Mouse (Mus musculus): Measurements from ENCODE around the gene Gm498. TPM values are rescaled to one million over a fixed set of nuclear protein-coding genes. Genes with fewer than 3 reads are reported as not detected.

Gene Gm498
- polyA plus RNA-seq, 1 experiment from 2014 or later, result not detected

DNA sequence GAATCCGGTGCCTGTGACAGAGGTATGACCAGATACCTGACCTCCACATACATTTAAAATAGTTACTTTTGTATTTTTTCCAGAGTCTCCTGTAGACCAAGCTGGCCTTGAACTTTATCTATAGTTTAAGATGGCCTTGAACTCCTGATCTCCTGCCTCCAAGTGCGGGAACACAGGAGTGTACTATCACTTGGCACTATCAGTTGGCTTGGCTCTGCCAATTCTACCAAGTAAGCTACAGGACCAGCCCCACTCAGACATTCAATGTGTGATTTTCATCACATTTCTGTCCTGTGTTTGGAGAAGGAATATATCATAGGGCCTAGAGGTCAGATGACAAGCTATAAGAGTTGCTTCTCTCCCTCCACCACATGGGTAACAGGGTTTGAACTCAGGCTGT is 32.3 kb upstream of the Gm498 start:
- WGBS, result 85% methylated on average over 2 of the region's 2 CpGs
- no peaks in the 10 kb centered on the region for H3K27me3 ChIP-seq (replicated peaks)
- no peak for ATAC-seq (ENCODE audit: insufficient read depth, low FRiP score, low read depth)
- H3K36me3 ChIP-seq, result peaks cover 12% of the 10 kb centered on the region; the same call in 1 of the 2 replicates
- H3K27ac ChIP-seq, result no peak overlapping the region
- no peak overlapping the region for H3K4me3 ChIP-seq (replicated peaks)
- peaks cover 19% of the 10 kb centered on the region for H3K4me1 ChIP-seq
- no peak overlapping the region for H3K4me2 ChIP-seq
- H3K9me3 ChIP-seq, result no peaks in the 10 kb centered on the region
- H3K9ac ChIP-seq, result no peak overlapping the region

DNA sequence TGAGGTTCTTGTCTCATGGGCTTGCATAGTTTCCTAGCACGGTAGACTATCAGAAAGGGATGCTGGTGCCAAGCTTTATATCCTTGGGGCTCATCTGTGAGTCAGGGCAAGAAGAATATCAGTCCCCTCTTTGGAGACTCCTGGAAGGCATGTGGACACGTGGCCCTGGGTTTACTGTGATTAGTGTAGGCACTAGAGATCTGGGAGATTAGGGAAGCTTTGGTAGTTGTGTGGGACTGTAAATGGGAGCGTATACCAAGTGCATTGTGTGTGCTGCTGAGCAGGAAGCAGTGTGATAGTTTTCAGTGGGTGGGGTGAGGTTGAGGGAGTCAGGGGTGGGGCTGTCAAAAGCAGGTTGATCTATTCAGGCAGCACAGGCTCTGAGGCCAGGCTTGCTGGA is 31.7 kb upstream of the Gm498 start:
- Histone ChIP-seq H3K9ac (no peak overlapping the region), H3K27ac (peak overlapping the region; percentile 52; the same call in 1 of the 2 replicates), H3K27me3 (replicated peaks) (no peaks in the 10 kb centered on the region), H3K36me3 (peaks cover 12% of the 10 kb centered on the region), H3K9me3 (no peaks in the 10 kb centered on the region), H3K4me1 (peaks cover 19% of the 10 kb centered on the region), H3K4me3 (replicated peaks) (no peak overlapping the region), H3K4me2 (no peak overlapping the region)
- WGBS, result 40% methylated on average over 3 of the region's 3 CpGs
- ATAC-seq (ENCODE audit: insufficient read depth, low FRiP score, low read depth), result peak; percentile 19; the same call in 1 of the 2 replicates

DNA sequence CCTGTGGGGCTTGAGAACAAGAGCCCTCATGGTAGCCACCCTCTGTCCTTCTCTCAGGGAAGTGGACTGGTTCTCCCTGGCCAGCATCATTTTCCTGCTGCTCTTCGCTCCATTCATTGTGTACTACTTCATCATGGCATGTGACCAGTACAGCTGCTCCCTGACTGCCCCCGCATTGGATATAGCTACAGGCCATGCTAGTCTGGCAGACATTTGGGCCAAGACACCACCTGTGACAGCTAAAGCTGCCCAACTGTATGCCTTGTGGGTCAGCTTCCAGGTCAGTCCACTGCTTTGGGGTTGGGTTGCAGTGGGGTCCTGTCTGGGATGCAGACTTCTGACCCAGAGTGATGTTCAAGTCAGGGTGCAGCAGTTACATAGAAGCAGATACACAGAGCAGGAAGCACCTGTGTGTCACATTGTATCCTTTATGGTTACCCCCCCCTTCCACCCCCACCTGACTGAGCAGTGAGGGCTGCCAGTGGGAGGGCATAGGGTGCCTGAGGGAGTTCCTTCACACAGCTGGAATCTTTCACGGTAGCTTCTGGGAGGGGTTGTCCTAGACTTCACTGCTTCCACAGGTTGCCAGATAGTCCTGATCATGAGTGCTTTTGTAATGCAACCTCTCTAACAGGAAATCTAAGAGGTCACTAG is 28.8 kb upstream of the Gm498 start:
- no peak overlapping the region for H3K4me2 ChIP-seq
- H3K4me3 ChIP-seq (replicated peaks), result no peak overlapping the region
- peaks cover 40% of the 10 kb centered on the region for H3K36me3 ChIP-seq
- H3K9ac ChIP-seq, result no peak overlapping the region
- ATAC-seq (ENCODE audit: insufficient read depth, low FRiP score, low read depth), result no peak
- 89% methylated on average over 3 of the region's 3 CpGs for WGBS
- no peaks in the 10 kb centered on the region for H3K9me3 ChIP-seq
- peaks cover 3% of the 10 kb centered on the region; the same call in 1 of the 2 replicates for H3K4me1 ChIP-seq
- no peaks in the 10 kb centered on the region for H3K27me3 ChIP-seq (replicated peaks)
- no peak overlapping the region for H3K27ac ChIP-seq

DNA sequence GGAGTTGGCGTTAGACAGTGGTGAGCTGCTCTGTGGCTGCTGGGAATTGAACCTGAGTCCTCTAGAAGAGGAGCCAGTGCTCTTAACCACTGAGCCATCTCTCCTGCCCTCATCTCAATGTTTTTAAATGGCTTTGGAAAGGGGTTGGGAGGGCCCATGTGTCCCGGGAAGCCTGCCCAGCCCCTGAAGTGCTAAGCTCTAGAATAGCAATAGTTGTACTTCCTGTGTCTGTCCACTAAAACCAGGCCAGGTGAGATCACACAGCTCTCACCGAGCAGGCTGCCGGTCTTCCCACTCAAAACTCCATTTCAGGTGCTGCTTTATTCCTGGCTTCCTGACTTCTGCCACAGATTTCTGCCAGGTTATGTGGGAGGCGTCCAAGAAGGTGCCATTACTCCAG is 26.5 kb upstream of the Gm498 start:
- Histone ChIP-seq H3K27ac (no peak overlapping the region), H3K4me1 (no peaks in the 10 kb centered on the region), H3K36me3 (peaks cover 62% of the 10 kb centered on the region), H3K9me3 (no peaks in the 10 kb centered on the region), H3K9ac (no peak overlapping the region), H3K27me3 (replicated peaks) (no peaks in the 10 kb centered on the region), H3K4me3 (replicated peaks) (no peak overlapping the region), H3K4me2 (no peak overlapping the region)
- WGBS, result 94% methylated on average over 5 of the region's 5 CpGs
- no peak for ATAC-seq (ENCODE audit: insufficient read depth, low FRiP score, low read depth)

DNA sequence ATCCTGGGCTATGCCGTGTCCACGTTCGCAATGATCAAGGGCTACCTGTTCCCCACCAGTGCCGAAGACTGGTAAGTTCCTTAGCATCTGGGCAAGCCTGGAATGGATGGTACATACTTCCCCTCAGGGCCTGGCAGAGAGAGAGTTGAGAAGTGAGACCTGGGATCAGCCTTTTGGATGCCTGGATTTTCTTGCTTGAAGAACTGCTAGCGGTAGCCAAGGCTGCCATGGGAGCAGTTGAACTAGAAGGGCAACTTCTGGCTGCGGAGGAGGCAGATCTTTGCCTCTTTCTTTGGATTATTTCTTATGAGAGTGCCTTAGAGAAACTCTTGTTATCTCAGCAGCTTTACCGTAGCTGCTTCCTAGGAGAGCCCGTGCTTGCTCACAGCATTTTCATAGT is 25.3 kb upstream of the Gm498 start:
- Histone ChIP-seq H3K27ac (no peak overlapping the region), H3K4me2 (no peak overlapping the region), H3K27me3 (replicated peaks) (no peaks in the 10 kb centered on the region), H3K4me3 (replicated peaks) (no peak overlapping the region), H3K9me3 (no peaks in the 10 kb centered on the region), H3K4me1 (no peaks in the 10 kb centered on the region), H3K36me3 (peaks cover 70% of the 10 kb centered on the region), H3K9ac (no peak overlapping the region)
- 94% methylated on average over 8 of the region's 8 CpGs for WGBS
- ATAC-seq (ENCODE audit: insufficient read depth, low FRiP score, low read depth), result no peak

DNA sequence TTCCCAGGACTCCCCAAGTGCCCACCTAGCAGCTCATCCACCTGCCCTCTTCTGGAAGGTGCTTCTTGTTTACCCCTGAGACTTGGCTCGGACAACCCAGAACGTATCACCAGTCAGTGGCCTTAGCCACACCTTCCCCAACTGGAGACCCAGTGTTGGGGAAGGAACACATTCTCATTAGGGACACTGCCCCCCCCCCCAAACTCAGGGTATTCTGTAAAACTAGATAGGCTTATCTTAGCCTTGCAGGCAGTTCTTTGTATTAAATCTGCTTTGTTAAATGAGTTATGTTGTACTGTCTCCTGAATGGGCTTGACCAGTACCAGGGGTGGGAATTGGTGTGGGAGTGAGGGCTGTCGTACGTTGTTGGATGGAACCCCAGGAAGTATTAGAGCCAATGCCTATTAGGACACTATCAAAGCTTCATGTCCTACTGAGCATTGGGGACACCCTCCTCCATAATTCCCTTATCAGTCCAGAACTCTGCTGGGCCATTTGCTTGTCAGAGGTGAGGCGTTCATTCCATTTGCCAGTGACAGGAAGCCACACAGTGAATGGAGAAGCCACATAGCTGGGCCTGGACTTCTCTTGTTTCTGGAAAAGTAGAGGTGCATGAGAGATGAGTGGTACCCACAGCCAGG is 18.4 kb upstream of the Gm498 start:
- H3K27me3 ChIP-seq (replicated peaks), result no peaks in the 10 kb centered on the region
- H3K4me3 ChIP-seq (replicated peaks), result no peak overlapping the region
- H3K4me2 ChIP-seq, result no peak overlapping the region
- no peak overlapping the region for H3K9ac ChIP-seq
- H3K27ac ChIP-seq, result no peak overlapping the region
- WGBS, result 81% methylated on average over 5 of the region's 5 CpGs
- H3K9me3 ChIP-seq, result no peaks in the 10 kb centered on the region
- H3K4me1 ChIP-seq, result no peaks in the 10 kb centered on the region
- peaks cover 26% of the 10 kb centered on the region for H3K36me3 ChIP-seq
- no peak for ATAC-seq (ENCODE audit: insufficient read depth, low FRiP score, low read depth)

DNA sequence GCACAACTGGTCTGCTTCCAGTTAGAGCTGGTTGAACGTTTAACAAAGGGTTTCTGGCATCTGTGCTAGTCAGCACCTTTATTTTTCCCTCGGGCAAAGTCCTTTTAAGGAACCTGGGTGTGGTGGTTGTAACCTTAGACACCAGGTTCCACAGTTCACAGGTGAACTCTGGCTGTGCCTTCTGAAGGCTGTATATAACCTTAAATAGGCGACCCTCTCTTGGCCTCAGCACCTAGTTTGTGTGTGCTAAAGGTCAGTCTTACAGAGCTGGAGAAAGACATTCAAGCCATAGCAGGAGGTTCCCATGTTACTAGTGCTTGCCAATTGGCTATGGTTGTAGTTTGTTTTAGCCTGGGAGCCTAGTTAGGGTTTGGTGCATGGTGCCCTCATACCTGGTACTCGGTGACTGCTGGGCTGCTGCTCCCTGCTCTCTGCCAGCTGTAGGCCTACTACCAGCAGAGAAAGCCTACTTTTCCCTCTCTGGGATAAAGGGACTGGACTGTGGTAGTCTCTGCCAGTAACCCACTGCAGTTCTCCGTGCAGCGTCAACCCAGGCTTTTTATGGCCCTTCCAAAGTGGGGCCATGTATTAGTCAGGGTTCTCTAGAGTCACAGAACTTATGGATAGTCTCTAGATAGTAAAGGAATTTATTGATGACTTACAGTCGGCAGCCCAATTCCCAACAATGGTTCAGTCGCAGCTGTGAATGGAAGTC is 17.7 kb upstream of the Gm498 start:
- Histone ChIP-seq H3K9ac (no peak overlapping the region), H3K4me1 (no peaks in the 10 kb centered on the region), H3K27ac (no peak overlapping the region), H3K4me3 (replicated peaks) (no peak overlapping the region), H3K4me2 (no peak overlapping the region), H3K27me3 (replicated peaks) (no peaks in the 10 kb centered on the region), H3K9me3 (no peaks in the 10 kb centered on the region), H3K36me3 (peaks cover 20% of the 10 kb centered on the region)
- 84% methylated on average over 8 of the region's 8 CpGs for WGBS
- no peak for ATAC-seq (ENCODE audit: insufficient read depth, low FRiP score, low read depth)

- no peak overlapping the region for H3K4me3 ChIP-seq (replicated peaks)
- no peak overlapping the region for H3K27ac ChIP-seq
- H3K9me3 ChIP-seq, result no peaks in the 10 kb centered on the region
- no peak for ATAC-seq (ENCODE audit: insufficient read depth, low FRiP score, low read depth)
- no peaks in the 10 kb centered on the region for H3K36me3 ChIP-seq
- H3K27me3 ChIP-seq (replicated peaks), result no peaks in the 10 kb centered on the region
- H3K4me1 ChIP-seq, result no peaks in the 10 kb centered on the region
- 74% methylated on average over 4 of the region's 4 CpGs for WGBS
- H3K4me2 ChIP-seq, result no peak overlapping the region
- H3K9ac ChIP-seq, result no peak overlapping the region
Measured at GRCm38 (mm10) chr7:143868874-143869273, 2.2 kb downstream of the Gm498 start.

DNA sequence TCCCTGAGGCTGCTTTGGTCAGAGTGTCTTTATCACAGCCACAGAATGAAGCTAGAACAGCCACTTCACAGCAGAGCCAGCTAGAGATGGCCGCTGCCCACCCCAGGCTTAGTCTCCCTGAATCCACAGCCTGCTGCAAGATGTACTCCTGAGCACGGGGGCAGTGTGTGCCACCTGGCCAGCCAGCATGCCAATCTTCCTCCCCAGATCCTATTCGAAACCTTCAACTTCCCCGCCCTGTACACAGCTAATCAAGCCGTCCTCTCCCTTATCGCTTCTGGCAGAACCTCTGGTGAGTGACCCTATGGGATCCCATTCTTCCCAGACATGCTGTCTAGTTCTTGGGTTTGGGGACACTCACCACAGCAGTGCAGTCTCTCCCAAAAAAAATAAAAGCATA is 17.1 kb downstream of the Gm498 start:
- Histone ChIP-seq H3K4me3 (replicated peaks) (no peak overlapping the region), H3K4me1 (no peaks in the 10 kb centered on the region), H3K27ac (no peak overlapping the region), H3K4me2 (no peak overlapping the region), H3K9me3 (no peaks in the 10 kb centered on the region), H3K36me3 (no peaks in the 10 kb centered on the region), H3K27me3 (replicated peaks) (no peaks in the 10 kb centered on the region), H3K9ac (no peak overlapping the region)
- no peak for ATAC-seq (ENCODE audit: insufficient read depth, low FRiP score, low read depth)
- WGBS, result 71% methylated on average over 6 of the region's 6 CpGs

GRCm38 (mm10) chr7:143891146-143891545 is 24.5 kb downstream of the Gm498 start:
- Histone ChIP-seq H3K27ac (no peak overlapping the region), H3K9ac (no peak overlapping the region), H3K36me3 (no peaks in the 10 kb centered on the region), H3K4me1 (no peaks in the 10 kb centered on the region), H3K4me2 (no peak overlapping the region), H3K9me3 (no peaks in the 10 kb centered on the region), H3K27me3 (replicated peaks) (no peaks in the 10 kb centered on the region), H3K4me3 (replicated peaks) (no peak overlapping the region)
- no peak for ATAC-seq (ENCODE audit: insufficient read depth, low FRiP score, low read depth)
- 78% methylated on average over 2 of the region's 2 CpGs for WGBS

- WGBS, result 68% methylated on average over 2 of the region's 2 CpGs
- Histone ChIP-seq H3K9me3 (no peaks in the 10 kb centered on the region), H3K4me3 (replicated peaks) (no peak overlapping the region), H3K9ac (no peak overlapping the region), H3K36me3 (no peaks in the 10 kb centered on the region), H3K4me1 (no peaks in the 10 kb centered on the region), H3K27me3 (replicated peaks) (no peaks in the 10 kb centered on the region), H3K4me2 (no peak overlapping the region), H3K27ac (no peak overlapping the region)
- no peak for ATAC-seq (ENCODE audit: insufficient read depth, low FRiP score, low read depth)
Measured at GRCm38 (mm10) chr7:143892361-143892760, 25.7 kb downstream of the Gm498 start.

DNA sequence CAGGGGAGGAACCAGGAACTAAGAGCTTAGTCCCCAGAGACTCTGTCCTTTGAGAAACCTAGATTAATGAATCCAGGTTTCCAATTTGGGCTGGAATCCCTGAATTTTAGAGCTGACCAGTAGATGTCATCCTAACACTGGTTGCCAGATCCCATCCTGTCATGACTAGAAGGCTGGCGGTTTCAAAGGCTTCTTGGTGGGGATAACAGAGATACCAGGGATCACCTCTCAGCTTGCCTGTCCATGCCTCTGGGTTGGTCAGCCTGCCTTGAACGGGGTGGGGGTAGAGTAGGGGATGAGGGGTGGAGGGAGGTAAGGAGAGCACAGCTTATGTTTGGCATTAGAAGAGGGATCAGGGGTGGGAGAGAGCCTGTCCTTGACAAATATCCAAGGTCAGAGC is 34.0 kb downstream of the Gm498 start:
- Histone ChIP-seq H3K36me3 (no peaks in the 10 kb centered on the region), H3K9ac (no peak overlapping the region), H3K4me2 (no peak overlapping the region), H3K4me1 (no peaks in the 10 kb centered on the region), H3K9me3 (no peaks in the 10 kb centered on the region), H3K27ac (no peak overlapping the region), H3K4me3 (replicated peaks) (no peak overlapping the region), H3K27me3 (replicated peaks) (0 out of 2 replicates have a peak, but pooled peaks cover 2% of the 10 kb centered on the region)
- 24% methylated on average over 2 of the region's 2 CpGs for WGBS
- ATAC-seq (ENCODE audit: insufficient read depth, low FRiP score, low read depth), result no peak

Data from stomach, embryonic 15.5 days (tissue).